Mouse (Mus musculus): Measurements from ENCODE around the gene Gas8. TPM values are rescaled to one million over a fixed set of nuclear protein-coding genes. Genes with fewer than 3 reads are reported as not detected.
"Not testable (repeated sequence)": the region's sequence is repeated elsewhere in the genome, so short reads cannot be mapped to it uniquely, and the experiment has no call there.

Gas8 gene
- polyA plus RNA-seq, 1 experiment from 2014 or later = 36.5 TPM

GRCm38 (mm10) chr8:123518172-123518571 lies 462 bp upstream of the Gas8 start:
- H3K4me2 ChIP-seq = peak overlapping the region; percentile 95
- H3K4me1 ChIP-seq = peaks cover 29% of the 10 kb centered on the region
- peaks cover 24% of the 10 kb centered on the region for H3K36me3 ChIP-seq
- H3K27me3 ChIP-seq = peaks cover 41% of the 10 kb centered on the region
- peak overlapping the region; percentile 82 for H3K4me3 ChIP-seq
- H3K9me3 ChIP-seq = no peaks in the 10 kb centered on the region
- H3K9ac ChIP-seq = no peak overlapping the region
- 35% methylated on average over 10 of the region's 10 CpGs for WGBS
- no peak for ATAC-seq (ENCODE audit: insufficient number of reproducible peaks, insufficient read depth, low FRiP score, low TSS enrichment, low read depth)
- H3K27ac ChIP-seq = no peak overlapping the region

DNA sequence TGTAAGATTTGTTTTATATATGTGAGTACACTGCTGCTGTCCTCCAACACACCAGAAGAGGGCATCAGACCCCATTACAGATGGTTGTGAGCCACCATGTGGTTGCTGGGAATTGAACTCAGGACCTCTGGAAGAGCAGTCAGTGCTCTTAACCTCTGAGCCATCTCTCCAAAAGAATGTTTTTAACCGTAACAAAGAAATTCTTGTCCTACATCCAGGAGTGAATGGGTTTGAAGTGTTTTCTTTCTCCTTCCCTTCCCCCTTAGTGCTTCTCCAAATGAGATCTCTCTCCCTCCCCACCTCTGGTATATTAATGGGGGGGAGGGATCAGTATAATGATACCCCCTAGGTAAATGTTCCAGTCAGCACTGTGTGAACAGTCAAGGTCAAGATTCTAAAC lies 1.4 kb downstream of the Gas8 start:
- H3K27ac ChIP-seq; H3K9me3 ChIP-seq; H3K4me3 ChIP-seq; H3K9ac ChIP-seq; ATAC-seq (ENCODE audit: insufficient number of reproducible peaks, insufficient read depth, low FRiP score, low TSS enrichment, low read depth); H3K4me2 ChIP-seq: not testable (repeated sequence)
- Histone ChIP-seq H3K27me3 (peaks cover 22% of the 10 kb centered on the region), H3K36me3 (peaks cover 42% of the 10 kb centered on the region), H3K4me1 (peaks cover 15% of the 10 kb centered on the region)
- WGBS = 91% methylated on average over 1 of the region's 1 CpGs

- Histone ChIP-seq H3K4me3 (no peak overlapping the region), H3K9ac (no peak overlapping the region), H3K4me2 (no peak overlapping the region), H3K4me1 (no peaks in the 10 kb centered on the region), H3K36me3 (peaks cover 99% of the 10 kb centered on the region), H3K27ac (no peak overlapping the region), H3K9me3 (no peaks in the 10 kb centered on the region), H3K27me3 (no peaks in the 10 kb centered on the region)
- no peak for ATAC-seq (ENCODE audit: insufficient number of reproducible peaks, insufficient read depth, low FRiP score, low TSS enrichment, low read depth)
- WGBS = 91% methylated on average over 25 of the region's 25 CpGs
Measured at GRCm38 (mm10) chr8:123527720-123528489, 9.3 kb downstream of the Gas8 start.

- no peaks in the 10 kb centered on the region for H3K9me3 ChIP-seq
- H3K27ac ChIP-seq = no peak overlapping the region
- H3K4me2 ChIP-seq = no peak overlapping the region
- no peaks in the 10 kb centered on the region for H3K4me1 ChIP-seq
- no peak overlapping the region for H3K9ac ChIP-seq
- H3K36me3 ChIP-seq = peaks cover 56% of the 10 kb centered on the region
- H3K4me3 ChIP-seq = no peak overlapping the region
- H3K27me3 ChIP-seq = peaks cover 5% of the 10 kb centered on the region
- no peak for ATAC-seq (ENCODE audit: insufficient number of reproducible peaks, insufficient read depth, low FRiP score, low TSS enrichment, low read depth)
- 86% methylated on average over 9 of the region's 9 CpGs for WGBS
Measured at GRCm38 (mm10) chr8:123536242-123536989, 17.8 kb downstream of the Gas8 start.

DNA sequence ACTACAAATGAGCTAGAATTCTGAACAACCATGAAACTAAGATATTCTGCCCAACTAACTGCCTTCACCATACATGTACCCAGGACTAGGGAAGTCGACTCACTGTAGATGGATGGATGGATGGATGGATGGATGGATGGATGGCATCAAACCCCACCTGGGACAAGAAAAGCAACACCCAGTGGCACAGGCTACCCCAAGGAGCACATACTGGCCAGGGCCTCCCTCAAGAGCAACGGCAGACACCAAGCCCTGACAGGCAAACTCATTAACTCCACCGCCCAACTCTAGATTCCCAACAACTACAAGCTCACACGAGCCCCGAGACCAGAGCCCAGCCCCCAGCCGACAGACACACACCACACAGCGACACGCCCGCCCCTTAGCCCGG lies 18.4 kb downstream of the Gas8 start:
- H3K4me2 ChIP-seq = no peak overlapping the region
- H3K9ac ChIP-seq = no peak overlapping the region
- no peaks in the 10 kb centered on the region for H3K4me1 ChIP-seq
- ATAC-seq (ENCODE audit: insufficient number of reproducible peaks, insufficient read depth, low FRiP score, low TSS enrichment, low read depth) = no peak
- H3K27me3 ChIP-seq = peaks cover 5% of the 10 kb centered on the region
- no peaks in the 10 kb centered on the region for H3K9me3 ChIP-seq
- no peak overlapping the region for H3K27ac ChIP-seq
- H3K36me3 ChIP-seq = peaks cover 50% of the 10 kb centered on the region
- H3K4me3 ChIP-seq = no peak overlapping the region
- WGBS = 34% methylated on average over 10 of the region's 10 CpGs

DNA sequence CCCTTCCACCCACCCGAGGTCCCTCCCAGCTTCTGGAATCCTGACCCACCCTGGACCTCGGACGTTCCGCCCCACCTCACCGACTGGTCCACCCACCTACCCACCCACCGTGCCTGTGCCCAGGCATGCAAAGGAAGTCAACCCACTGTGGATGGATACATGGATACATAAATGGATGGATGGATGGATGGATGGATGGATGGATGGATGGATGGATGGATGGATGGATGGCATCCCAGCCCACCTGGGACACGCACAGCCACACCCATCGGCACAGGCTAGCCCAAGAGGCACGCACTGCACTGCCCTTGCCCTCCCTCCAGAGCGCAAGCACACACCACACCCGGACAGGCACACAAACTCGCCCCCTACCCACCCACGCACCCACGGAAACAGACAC lies 19.0 kb downstream of the Gas8 start:
- not testable (repeated sequence) for H3K9ac ChIP-seq; H3K27me3 ChIP-seq; H3K9me3 ChIP-seq; H3K4me2 ChIP-seq; H3K4me3 ChIP-seq; H3K4me1 ChIP-seq; H3K27ac ChIP-seq; ATAC-seq (ENCODE audit: insufficient number of reproducible peaks, insufficient read depth, low FRiP score, low TSS enrichment, low read depth)
- H3K36me3 ChIP-seq = peaks cover 43% of the 10 kb centered on the region
- 74% methylated on average over 7 of the region's 14 CpGs for WGBS

DNA sequence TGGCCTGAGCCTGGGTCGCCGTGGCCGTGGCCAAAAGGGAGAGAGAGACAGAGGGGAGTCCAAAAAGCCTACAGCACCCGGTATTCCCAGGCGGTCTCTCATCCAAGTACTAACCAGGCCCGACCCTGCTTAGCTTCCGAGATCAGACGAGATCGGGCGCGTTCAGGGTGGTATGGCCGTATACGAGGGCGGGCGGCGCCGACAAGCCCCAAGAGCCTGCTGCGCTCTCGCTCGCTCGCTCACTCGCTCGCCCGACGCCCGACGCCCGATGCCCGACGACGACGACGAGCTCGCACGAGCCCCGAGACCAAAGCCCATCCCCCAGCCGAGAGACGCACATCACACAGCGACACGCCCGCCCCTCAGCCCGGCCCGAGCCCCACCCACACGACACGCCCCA lies 45.6 kb downstream of the Gas8 start:
- not testable (repeated sequence) for H3K4me1 ChIP-seq; H3K27ac ChIP-seq; ATAC-seq (ENCODE audit: insufficient number of reproducible peaks, insufficient read depth, low FRiP score, low TSS enrichment, low read depth); H3K36me3 ChIP-seq; H3K4me2 ChIP-seq; H3K9ac ChIP-seq; H3K4me3 ChIP-seq; H3K9me3 ChIP-seq; H3K27me3 ChIP-seq
- 20% methylated on average over 1 of the region's 45 CpGs for WGBS

DNA sequence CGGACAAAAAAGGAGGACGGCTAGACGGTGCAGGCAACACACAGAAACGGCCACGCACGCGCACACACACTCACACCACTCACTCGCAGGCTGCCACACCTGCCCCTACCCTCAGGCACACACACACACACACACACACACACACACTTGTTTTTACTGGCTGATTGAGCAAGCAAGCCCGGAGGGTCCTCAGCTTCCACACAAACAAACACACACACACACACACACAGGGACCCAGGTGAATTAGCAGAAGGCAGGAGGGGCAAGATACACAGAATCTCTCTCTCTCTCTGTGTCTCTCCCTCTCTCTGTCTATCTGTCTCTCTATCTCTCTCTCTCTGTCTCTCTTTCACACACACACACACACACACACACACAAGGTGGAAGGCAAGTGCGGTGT lies 56.8 kb downstream of the Gas8 start:
- H3K27me3 ChIP-seq; ATAC-seq (ENCODE audit: insufficient number of reproducible peaks, insufficient read depth, low FRiP score, low TSS enrichment, low read depth): not testable (repeated sequence)
- WGBS = 86% methylated on average over 2 of the region's 10 CpGs

More for the DNA sequence above, 56.8 kb downstream of the Gas8 start:
- H3K4me1 ChIP-seq, H3K9ac ChIP-seq, H3K4me2 ChIP-seq, H3K9me3 ChIP-seq, H3K4me3 ChIP-seq, H3K36me3 ChIP-seq, H3K27ac ChIP-seq: not testable (repeated sequence)

Other genes with a start within 250 kb of the Gas8 start
- 27.2 and 28.8 TPM in 2 replicates for gene Fanca, start 200.3 kb upstream of the Gas8 start, polyA plus RNA-seq (2015; fragmentation: Nextera tagmentation; extraction: Ambion mirVana)
- 1.9 and 2.2 TPM in 2 replicates for gene Spire2, start 186.1 kb upstream of the Gas8 start, polyA plus RNA-seq (2015; fragmentation: Nextera tagmentation; extraction: Ambion mirVana)
- 148 and 162 TPM in 2 replicates for gene Tcf25, start 145.1 kb upstream of the Gas8 start, polyA plus RNA-seq (2015; fragmentation: Nextera tagmentation; extraction: Ambion mirVana)
- 0.14 and 0.17 TPM in 2 replicates for gene Mc1r, start 111.7 kb upstream of the Gas8 start, polyA plus RNA-seq (2015; fragmentation: Nextera tagmentation; extraction: Ambion mirVana)
- gene Tubb3, start 107.4 kb upstream of the Gas8 start, polyA plus RNA-seq (2015; fragmentation: Nextera tagmentation; extraction: Ambion mirVana) = 40.1 and 47.9 TPM in 2 replicates
- gene Def8, start 95.3 kb upstream of the Gas8 start, polyA plus RNA-seq (2015; fragmentation: Nextera tagmentation; extraction: Ambion mirVana) = 38.3 and 43.2 TPM in 2 replicates
- gene Afg3l1, start 40.9 kb upstream of the Gas8 start, polyA plus RNA-seq (2015; fragmentation: Nextera tagmentation; extraction: Ambion mirVana) = 52.8 and 54.4 TPM in 2 replicates
- 5.3 and 6.0 TPM in 2 replicates for gene Dbndd1, start 3.4 kb upstream of the Gas8 start, polyA plus RNA-seq (2015; fragmentation: Nextera tagmentation; extraction: Ambion mirVana)
- gene Rhou, start 135.1 kb downstream of the Gas8 start, polyA plus RNA-seq (2015; fragmentation: Nextera tagmentation; extraction: Ambion mirVana) = 6.9 and 8.3 TPM in 2 replicates